Mouse (Mus musculus): ENCODE measurements at regions not wholly inside any gene's neighbourhood (a gene's known extent, or its start where the extent isn't known, plus 50 kb on each side); places are given as distances from the start of the nearest gene placed in this dataset.

DNA sequence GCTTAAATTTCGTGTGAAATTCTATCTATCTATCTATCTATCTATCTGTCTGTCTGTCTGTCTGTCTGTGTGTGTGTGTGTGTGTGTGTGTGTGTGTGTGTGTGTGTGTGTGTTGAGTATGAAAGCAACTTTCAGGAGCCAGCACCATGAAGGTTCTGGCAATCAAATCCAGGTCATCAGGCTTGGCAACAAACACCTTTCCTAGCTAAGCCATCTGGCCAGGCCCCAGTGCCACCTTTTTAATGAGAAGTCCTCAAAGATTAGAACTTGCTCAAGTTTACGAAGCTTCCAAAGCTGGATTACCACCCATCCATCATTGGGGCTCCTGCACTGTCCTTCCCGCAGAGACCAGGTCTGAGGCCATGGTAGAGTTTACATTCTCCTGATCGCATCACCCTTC lies 325.0 kb downstream of the Gm49356 start:
- no peaks in the 10 kb centered on the region for H3K27me3 ChIP-seq (ENCODE audit: control insufficient read depth, insufficient read depth, low read length)
- H3K4me1 ChIP-seq (replicated peaks; ENCODE audit: control insufficient read depth, insufficient read depth, low read length) = no peaks in the 10 kb centered on the region
- H3K9me3 ChIP-seq (ENCODE audit: control insufficient read depth, low read length) = no peaks in the 10 kb centered on the region
- H3K9ac ChIP-seq (ENCODE audit: low read depth, low read length) = no peak overlapping the region
- no peak overlapping the region for H3K4me2 ChIP-seq (replicated peaks; ENCODE audit: low read depth, low read length)
- DNase-seq (ENCODE audit: low spot score) (no peak), ATAC-seq (ENCODE audit: low FRiP score) (no peak)
- no peaks in the 10 kb centered on the region for H3K36me3 ChIP-seq (ENCODE audit: control insufficient read depth, insufficient read depth, low read length)
- no peak overlapping the region for H3K27ac ChIP-seq (ENCODE audit: low read depth, low read length)
- 91% methylated on average over 4 of the region's 4 CpGs for WGBS
- H3K4me3 ChIP-seq (ENCODE audit: low read depth, low read length) = no peak overlapping the region

DNA sequence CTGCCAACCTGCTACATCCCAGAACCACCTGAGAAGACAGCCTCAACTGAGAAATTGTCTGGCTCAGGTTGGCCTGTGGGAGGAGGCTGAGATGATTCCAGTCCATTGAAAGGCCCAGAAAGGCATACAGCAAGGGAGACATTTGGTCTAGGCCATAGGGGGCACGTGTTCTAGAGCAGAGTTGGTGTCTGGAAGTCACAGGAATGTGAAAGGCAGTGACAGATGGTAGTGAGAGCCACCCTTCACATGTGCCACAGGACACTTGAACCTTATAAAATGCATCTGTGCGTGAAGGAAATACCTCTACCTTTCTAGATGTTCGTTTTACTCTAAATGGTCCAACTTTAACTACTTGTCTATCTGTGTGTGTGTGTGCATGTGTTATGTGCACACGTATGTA lies 326.1 kb downstream of the Gm49356 start:
- DNase-seq (ENCODE audit: low spot score) (no peak), ATAC-seq (ENCODE audit: low FRiP score) (no peak)
- Histone ChIP-seq H3K4me2 (replicated peaks; ENCODE audit: low read depth, low read length) (no peak overlapping the region), H3K9ac (ENCODE audit: low read depth, low read length) (no peak overlapping the region), H3K27ac (ENCODE audit: low read depth, low read length) (no peak overlapping the region), H3K4me3 (ENCODE audit: low read depth, low read length) (no peak overlapping the region), H3K36me3 (ENCODE audit: control insufficient read depth, insufficient read depth, low read length) (no peaks in the 10 kb centered on the region), H3K4me1 (replicated peaks; ENCODE audit: control insufficient read depth, insufficient read depth, low read length) (no peaks in the 10 kb centered on the region), H3K27me3 (ENCODE audit: control insufficient read depth, insufficient read depth, low read length) (no peaks in the 10 kb centered on the region), H3K9me3 (ENCODE audit: control insufficient read depth, low read length) (no peaks in the 10 kb centered on the region)
- WGBS = 86% methylated on average over 4 of the region's 4 CpGs

DNA sequence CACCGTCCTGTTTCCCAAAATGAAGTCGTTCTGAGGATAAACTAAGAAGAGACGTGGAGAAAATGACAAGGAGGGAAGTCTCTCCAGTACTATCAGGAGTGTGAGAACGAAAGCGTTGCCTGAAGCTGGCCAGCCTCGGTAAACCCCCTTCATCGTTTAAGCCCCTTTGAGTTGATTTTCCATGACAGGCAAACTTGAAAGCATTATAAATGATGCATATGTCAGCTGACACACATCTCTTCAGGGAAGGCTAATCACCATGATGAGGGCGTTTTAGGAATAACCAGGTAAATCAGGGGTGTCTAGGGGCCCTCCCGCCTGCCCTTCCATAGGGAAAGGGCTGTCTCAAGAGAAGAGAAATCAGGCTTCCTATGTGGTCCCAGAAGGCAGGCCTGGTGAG lies 328.4 kb downstream of the Gm49356 start:
- Histone ChIP-seq H3K9ac (ENCODE audit: low read depth, low read length) (no peak overlapping the region), H3K4me1 (replicated peaks; ENCODE audit: control insufficient read depth, insufficient read depth, low read length) (no peaks in the 10 kb centered on the region), H3K4me3 (ENCODE audit: low read depth, low read length) (no peak overlapping the region), H3K9me3 (ENCODE audit: control insufficient read depth, low read length) (no peaks in the 10 kb centered on the region), H3K36me3 (ENCODE audit: control insufficient read depth, insufficient read depth, low read length) (no peaks in the 10 kb centered on the region), H3K4me2 (replicated peaks; ENCODE audit: low read depth, low read length) (no peak overlapping the region), H3K27ac (ENCODE audit: low read depth, low read length) (no peak overlapping the region), H3K27me3 (ENCODE audit: control insufficient read depth, insufficient read depth, low read length) (no peaks in the 10 kb centered on the region)
- ATAC-seq (ENCODE audit: low FRiP score) (no peak), DNase-seq (ENCODE audit: low spot score) (no peak)
- 76% methylated on average over 9 of the region's 9 CpGs for WGBS

DNA sequence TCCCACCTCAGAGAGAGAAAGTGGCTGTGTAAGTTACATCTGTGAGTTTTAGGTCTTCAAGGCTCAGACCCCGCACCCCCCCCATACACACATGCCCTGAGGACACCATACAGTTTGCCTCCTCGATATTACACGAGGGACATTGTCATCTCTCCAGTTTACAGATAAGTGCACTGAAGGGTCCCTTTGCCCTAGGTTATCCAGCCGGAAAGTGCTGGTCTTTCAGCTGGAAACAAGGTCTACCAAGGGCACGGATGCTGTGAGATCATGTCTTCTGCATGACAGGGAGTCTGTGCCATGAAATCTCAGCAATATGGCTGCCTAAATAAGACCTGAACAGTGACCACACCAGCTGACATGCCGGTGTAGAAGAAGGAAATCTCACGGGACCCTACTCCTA lies 329.8 kb downstream of the Gm49356 start:
- no peaks in the 10 kb centered on the region for H3K4me1 ChIP-seq (replicated peaks; ENCODE audit: control insufficient read depth, insufficient read depth, low read length)
- H3K36me3 ChIP-seq (ENCODE audit: control insufficient read depth, insufficient read depth, low read length) = no peaks in the 10 kb centered on the region
- H3K9me3 ChIP-seq (ENCODE audit: control insufficient read depth, low read length) = no peaks in the 10 kb centered on the region
- H3K27ac ChIP-seq (ENCODE audit: low read depth, low read length) = no peak overlapping the region
- H3K27me3 ChIP-seq (ENCODE audit: control insufficient read depth, insufficient read depth, low read length) = no peaks in the 10 kb centered on the region
- no peak overlapping the region for H3K4me2 ChIP-seq (replicated peaks; ENCODE audit: low read depth, low read length)
- H3K4me3 ChIP-seq (ENCODE audit: low read depth, low read length) = no peak overlapping the region
- H3K9ac ChIP-seq (ENCODE audit: low read depth, low read length) = no peak overlapping the region
- ATAC-seq (ENCODE audit: low FRiP score) (no peak), DNase-seq (ENCODE audit: low spot score) (no peak)
- 80% methylated on average over 7 of the region's 7 CpGs for WGBS

DNA sequence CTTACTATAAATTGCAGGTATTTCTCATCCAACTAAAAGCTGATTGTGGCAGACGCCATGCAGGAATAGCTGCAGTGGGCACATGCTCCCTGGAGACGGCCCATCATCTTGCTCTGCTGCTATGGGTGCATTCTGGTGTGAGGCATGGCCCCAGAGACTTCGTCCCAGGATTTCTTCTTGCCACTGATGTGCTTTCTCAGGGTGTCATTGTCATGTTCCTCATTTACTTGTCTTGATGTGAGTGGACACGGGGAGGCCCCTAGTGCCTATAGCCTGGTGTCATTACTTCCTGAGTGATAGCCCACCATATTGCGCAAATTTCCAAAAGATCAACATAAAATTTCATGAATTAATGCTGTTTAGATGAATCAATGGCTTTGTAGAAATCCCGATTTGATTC lies 336.5 kb downstream of the Gm49356 start:
- ATAC-seq (ENCODE audit: low FRiP score) (no peak), DNase-seq (ENCODE audit: low spot score) (no peak)
- Histone ChIP-seq H3K27ac (ENCODE audit: low read depth, low read length) (no peak overlapping the region), H3K4me1 (replicated peaks; ENCODE audit: control insufficient read depth, insufficient read depth, low read length) (no peaks in the 10 kb centered on the region), H3K9ac (ENCODE audit: low read depth, low read length) (no peak overlapping the region), H3K36me3 (ENCODE audit: control insufficient read depth, insufficient read depth, low read length) (no peaks in the 10 kb centered on the region), H3K27me3 (ENCODE audit: control insufficient read depth, insufficient read depth, low read length) (no peaks in the 10 kb centered on the region), H3K9me3 (ENCODE audit: control insufficient read depth, low read length) (no peaks in the 10 kb centered on the region), H3K4me2 (replicated peaks; ENCODE audit: low read depth, low read length) (no peak overlapping the region), H3K4me3 (ENCODE audit: low read depth, low read length) (no peak overlapping the region)
- 90% methylated on average over 6 of the region's 6 CpGs for WGBS

DNA sequence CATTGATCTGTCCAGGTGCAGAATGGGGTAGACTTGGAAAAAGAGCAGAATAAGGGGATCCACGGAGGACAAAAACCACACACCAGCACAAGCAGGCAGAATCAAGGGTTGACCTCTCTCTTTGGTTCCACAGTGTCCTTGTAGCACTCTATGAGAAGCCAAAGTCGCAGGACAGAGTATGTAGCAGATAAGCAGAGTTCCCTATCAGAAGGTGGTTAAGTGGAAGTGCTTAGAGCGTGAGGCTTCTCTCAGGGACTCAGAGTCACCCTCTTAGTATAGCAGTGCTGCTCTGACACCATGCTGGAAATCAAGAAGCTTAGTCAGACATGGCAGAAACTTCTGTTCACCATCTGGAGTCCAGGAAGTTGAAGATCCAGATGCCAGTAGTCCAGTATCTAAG lies 338.2 kb downstream of the Gm49356 start:
- 83% methylated on average over 3 of the region's 3 CpGs for WGBS
- DNase-seq (ENCODE audit: low spot score) (no peak), ATAC-seq (ENCODE audit: low FRiP score) (no peak)
- H3K4me2 ChIP-seq (replicated peaks; ENCODE audit: low read depth, low read length) = no peak overlapping the region
- H3K4me1 ChIP-seq (replicated peaks; ENCODE audit: control insufficient read depth, insufficient read depth, low read length) = no peaks in the 10 kb centered on the region
- H3K27ac ChIP-seq (ENCODE audit: low read depth, low read length) = no peak overlapping the region
- no peaks in the 10 kb centered on the region for H3K36me3 ChIP-seq (ENCODE audit: control insufficient read depth, insufficient read depth, low read length)
- H3K4me3 ChIP-seq (ENCODE audit: low read depth, low read length) = no peak overlapping the region
- no peak overlapping the region for H3K9ac ChIP-seq (ENCODE audit: low read depth, low read length)
- H3K9me3 ChIP-seq (ENCODE audit: control insufficient read depth, low read length) = no peaks in the 10 kb centered on the region
- H3K27me3 ChIP-seq (ENCODE audit: control insufficient read depth, insufficient read depth, low read length) = no peaks in the 10 kb centered on the region

DNA sequence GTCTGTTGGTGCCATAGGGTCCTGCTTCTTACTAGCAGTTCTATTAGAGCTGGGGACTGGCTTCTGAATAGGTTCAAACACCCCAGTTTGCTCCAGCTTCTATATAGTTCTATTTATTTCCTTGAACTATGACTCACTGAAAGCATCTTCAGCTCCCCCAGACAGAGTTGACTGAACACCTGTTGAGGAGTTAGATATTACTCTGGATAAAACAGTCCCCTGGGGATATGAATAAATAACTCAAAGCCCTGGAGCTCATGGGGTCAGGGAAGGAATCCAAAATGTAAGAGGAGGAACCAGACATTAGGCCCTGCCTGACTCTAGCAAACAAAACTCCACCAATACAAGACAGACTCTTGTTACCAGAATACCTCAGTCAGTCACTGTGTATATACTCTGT lies 341.4 kb downstream of the Gm49356 start:
- H3K4me1 ChIP-seq (replicated peaks; ENCODE audit: control insufficient read depth, insufficient read depth, low read length) = no peaks in the 10 kb centered on the region
- ATAC-seq (ENCODE audit: low FRiP score) = no peak
- H3K4me2 ChIP-seq (replicated peaks; ENCODE audit: low read depth, low read length) = no peak overlapping the region
- no peak overlapping the region for H3K27ac ChIP-seq (ENCODE audit: low read depth, low read length)
- no peaks in the 10 kb centered on the region for H3K9me3 ChIP-seq (ENCODE audit: control insufficient read depth, low read length)
- no peak overlapping the region for H3K4me3 ChIP-seq (ENCODE audit: low read depth, low read length)
- H3K36me3 ChIP-seq (ENCODE audit: control insufficient read depth, insufficient read depth, low read length) = no peaks in the 10 kb centered on the region
- DNase-seq (ENCODE audit: low spot score) = no peak
- H3K27me3 ChIP-seq (ENCODE audit: control insufficient read depth, insufficient read depth, low read length) = no peaks in the 10 kb centered on the region
- H3K9ac ChIP-seq (ENCODE audit: low read depth, low read length) = no peak overlapping the region

DNA sequence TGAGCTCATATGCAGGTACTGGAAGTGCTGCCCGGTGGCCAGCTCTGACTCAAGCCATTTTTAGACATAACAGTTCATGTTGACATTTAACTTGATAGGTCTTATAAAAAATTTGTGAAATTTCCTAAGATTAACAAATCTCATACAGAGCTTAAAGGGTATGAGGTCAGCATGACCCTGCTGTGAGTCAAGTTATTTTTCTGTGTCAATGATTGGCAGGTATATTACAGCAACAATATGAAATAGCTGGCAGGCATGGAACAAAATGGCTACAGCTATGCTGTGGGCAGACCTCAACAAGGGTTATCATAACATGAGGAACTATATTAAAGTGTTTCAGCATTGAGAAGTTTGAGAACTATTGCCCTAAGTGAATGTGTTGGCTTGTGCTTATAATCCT lies 342.6 kb downstream of the Gm49356 start:
- 88% methylated on average over 1 of the region's 1 CpGs for WGBS
- ATAC-seq (ENCODE audit: low FRiP score) (no peak), DNase-seq (ENCODE audit: low spot score) (no peak)
- no peaks in the 10 kb centered on the region for H3K27me3 ChIP-seq (ENCODE audit: control insufficient read depth, insufficient read depth, low read length)
- no peaks in the 10 kb centered on the region for H3K4me1 ChIP-seq (replicated peaks; ENCODE audit: control insufficient read depth, insufficient read depth, low read length)
- H3K27ac ChIP-seq (ENCODE audit: low read depth, low read length) = no peak overlapping the region
- H3K4me2 ChIP-seq (replicated peaks; ENCODE audit: low read depth, low read length) = no peak overlapping the region
- no peaks in the 10 kb centered on the region for H3K9me3 ChIP-seq (ENCODE audit: control insufficient read depth, low read length)
- no peak overlapping the region for H3K9ac ChIP-seq (ENCODE audit: low read depth, low read length)
- H3K36me3 ChIP-seq (ENCODE audit: control insufficient read depth, insufficient read depth, low read length) = no peaks in the 10 kb centered on the region
- H3K4me3 ChIP-seq (ENCODE audit: low read depth, low read length) = no peak overlapping the region

DNA sequence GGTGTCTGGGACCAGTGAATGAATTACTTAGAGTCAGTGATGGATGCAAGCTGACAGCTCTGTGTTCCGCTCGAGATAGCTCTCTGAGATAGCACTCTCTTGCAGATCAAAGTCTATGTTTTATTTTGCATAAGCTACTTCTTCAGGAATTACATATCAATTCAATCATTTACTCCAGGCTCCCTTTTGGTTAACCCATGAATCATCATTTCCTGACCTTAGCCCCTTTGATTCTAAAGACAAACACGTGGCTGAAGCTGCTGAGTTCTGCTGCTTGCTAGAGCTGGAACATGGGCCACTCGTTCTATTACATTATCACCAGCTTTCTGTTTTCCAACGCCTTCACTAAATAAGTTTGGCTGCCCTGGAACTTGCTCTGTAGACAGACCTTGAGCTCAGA lies 343.2 kb downstream of the Gm49356 start:
- ATAC-seq (ENCODE audit: low FRiP score) = no peak
- Histone ChIP-seq H3K4me2 (replicated peaks; ENCODE audit: low read depth, low read length) (no peak overlapping the region), H3K9me3 (ENCODE audit: control insufficient read depth, low read length) (no peaks in the 10 kb centered on the region), H3K9ac (ENCODE audit: low read depth, low read length) (no peak overlapping the region), H3K36me3 (ENCODE audit: control insufficient read depth, insufficient read depth, low read length) (no peaks in the 10 kb centered on the region), H3K4me3 (ENCODE audit: low read depth, low read length) (no peak overlapping the region), H3K27me3 (ENCODE audit: control insufficient read depth, insufficient read depth, low read length) (no peaks in the 10 kb centered on the region), H3K27ac (ENCODE audit: low read depth, low read length) (no peak overlapping the region), H3K4me1 (replicated peaks; ENCODE audit: control insufficient read depth, insufficient read depth, low read length) (no peaks in the 10 kb centered on the region)
- no peak for DNase-seq (ENCODE audit: low spot score)
- WGBS = 79% methylated on average over 5 of the region's 5 CpGs

All from hindbrain, embryonic 11.5 days (tissue).